Mouse (Mus musculus): ENCODE measurements around the gene Armh1.

DNA sequence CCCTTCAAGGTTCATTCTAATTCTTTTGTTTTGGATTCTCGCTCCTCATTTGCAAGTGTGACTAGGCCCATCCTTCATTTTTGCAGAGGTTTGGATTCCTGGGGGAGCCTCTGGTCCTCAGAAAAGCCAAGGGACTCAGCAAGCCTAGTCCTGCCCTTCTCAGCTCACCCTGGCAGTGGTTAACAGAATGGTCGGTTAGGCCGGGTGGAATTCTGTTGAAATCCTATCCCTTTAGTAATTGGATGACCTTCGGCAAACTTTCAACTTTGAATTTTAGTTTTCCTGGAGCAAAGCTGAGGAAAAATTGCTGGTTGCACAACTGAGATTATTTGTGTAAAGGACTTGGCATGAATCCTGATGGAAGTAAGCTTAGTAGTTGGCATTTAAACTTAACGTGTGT, 426 bp upstream of the Armh1 start:
- no peak for TF ChIP-seq CTCF (IDR thresholded peaks at IDR 0.05; ENCODE audit: control insufficient read depth, insufficient read depth, low read length)
- no peak for TF ChIP-seq POLR2A (IDR thresholded peaks at IDR 0.05; ENCODE audit: borderline replicate concordance, control insufficient read depth, low read depth, low read length)
